Mouse (Mus musculus) CH12.LX (cell line): ENCODE data around the gene Fam129c.

Experiments
- EP300 ChIP-seq: IDR thresholded peaks from 2 replicates; pipeline ENCODE4 v1.6.1; 2011; ENCODE audit warnings: low read length, improper control_type of control experiment
- MYC ChIP-seq: IDR thresholded peaks from 2 replicates; pipeline ENCODE4 v1.6.1; 2011; ENCODE audit warnings: low read depth, mild to moderate bottlenecking, improper control_type of control experiment, low read length
- POLR2A ChIP-seq: IDR thresholded peaks from 2 replicates; pipeline ENCODE4 v1.6.1; 2011; ENCODE audit warnings: low read depth, mild to moderate bottlenecking, improper control_type of control experiment, low read length
- ZC3H11A ChIP-seq: IDR thresholded peaks from 2 replicates; pipeline ENCODE4 v1.6.1; 2012; ENCODE audit warnings: low read depth, mild to moderate bottlenecking, inconsistent platforms, low read length, improper control_type of control experiment

GRCm38 (mm10) chr8:71580201-71580600, 17.2 kb upstream of the Fam129c start:
- TF ChIP-seq MYC (no peak), ZC3H11A (no peak), POLR2A (no peak), EP300 (no peak)
